Mouse (Mus musculus): ENCODE data around the gene Tenm4. TPM values are rescaled to one million over a fixed set of nuclear protein-coding genes. Genes with fewer than 3 reads are reported as not detected.
A peak's percentile ranks its signal among the peaks of the same experiment; 100 is the strongest.

Tenm4 gene
- total and polyA plus RNA-seq, 3 experiments = 0.03 to 0.26 (median 0.04) TPM

DNA sequence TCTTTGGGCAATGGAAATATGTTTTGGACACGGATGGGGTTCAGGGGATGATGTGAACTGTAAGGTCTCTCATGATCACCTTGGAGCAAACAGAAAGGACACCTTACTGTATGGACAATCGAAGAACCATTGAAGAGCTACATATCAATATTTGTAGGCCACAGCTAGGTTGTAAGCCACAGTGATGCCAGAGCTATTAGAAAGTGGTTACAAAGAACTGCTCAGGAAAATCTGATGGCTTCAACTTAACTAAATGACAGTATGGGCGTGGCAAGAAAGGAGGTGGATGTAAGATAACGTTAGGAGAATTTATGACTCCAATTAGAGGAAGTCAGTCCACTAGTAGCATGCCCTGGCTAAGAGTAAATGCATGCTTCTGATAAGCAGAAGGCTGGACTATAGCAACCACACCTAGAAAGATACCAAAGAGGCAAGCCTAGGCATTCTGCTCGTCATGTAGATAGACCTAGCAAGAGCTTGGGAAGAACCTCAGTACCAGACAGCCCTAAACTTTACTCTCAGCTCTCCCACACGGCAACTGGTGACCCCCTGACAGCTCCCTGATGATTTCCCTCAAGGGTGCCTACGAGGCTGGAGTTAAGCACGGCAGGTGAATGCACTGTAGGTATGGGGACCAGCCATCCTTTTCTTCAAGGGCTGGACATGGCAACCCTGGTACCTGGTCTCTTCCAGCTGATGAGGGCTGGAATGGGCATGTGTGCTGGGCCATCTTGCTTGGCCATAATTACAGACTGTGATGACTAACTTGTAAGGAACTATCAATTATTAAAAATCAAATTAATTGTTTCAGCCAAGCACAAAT lies 534.5 kb downstream of the Tenm4 start:
- H3K4me2 ChIP-seq (ENCODE audit: insufficient read depth, low read depth, poor library complexity, severe bottlenecking) = no peak overlapping the region
- H3K4me1 ChIP-seq (ENCODE audit: control insufficient read depth in 1 of 2, insufficient read depth in 2 of 2) = peaks cover 5 to 14% of the 10 kb centered on the region in 2 experiments; a peak in 3 of 4 replicates
- DNase-seq (ENCODE audit: extremely low read depth) = no peak

GRCm38 (mm10) chr7:96706531-96706930 lies 535.5 kb downstream of the Tenm4 start:
- in situ Hi-C loops (cut with MboI; ENCODE audit: low pct_ligation_motif_present, low pct_unique_long_range_greater_than_20kb, low sequenced_read_pairs) (no loop called here), dilution Hi-C loops (cut with MboI; ENCODE audit: extremely low pct_ligation_motif_present, extremely low pct_unique_long_range_greater_than_20kb, low sequenced_read_pairs) (no loop called here)
- Histone ChIP-seq H3K4me1 (ENCODE audit: control insufficient read depth in 1 of 2, insufficient read depth in 2 of 2) (peaks cover 5 to 14% of the 10 kb centered on the region in 2 experiments; a peak in 3 of 4 replicates), H3K9me3 (replicated peaks; ENCODE audit: low read length) (no peaks in the 10 kb centered on the region), H3K36me3 (replicated peaks in 1 of 2; ENCODE audit: control insufficient read depth in 1 of 2, insufficient read depth in 1 of 2, low read length in 1 of 2) (no peaks in the 10 kb centered on the region), H3K27ac (ENCODE audit: insufficient read depth, low read depth) (no peak overlapping the region), H3K4me3 (replicated peaks in 1 of 3; ENCODE audit: low read depth in 2 of 3, low read length in 2 of 3, poor library complexity in 1 of 3) (no peak overlapping the region), H3K79me2 (replicated peaks; ENCODE audit: control insufficient read depth, extremely low read depth, insufficient read depth, poor library complexity, severe bottlenecking) (no peaks in the 10 kb centered on the region), H3K9ac (ENCODE audit: insufficient read depth, low read depth) (no peak overlapping the region), H3K27me3 (replicated peaks) (no peaks in the 10 kb centered on the region), H3K4me2 (ENCODE audit: insufficient read depth, low read depth, poor library complexity, severe bottlenecking) (no peak overlapping the region)
- peak; percentile 24 for DNase-seq (ENCODE audit: extremely low read depth)
- TF ChIP-seq MAX (IDR thresholded peaks at IDR 0.05; ENCODE audit: low read length) = peak; percentile 53; the same call in 1 of the 2 replicates
- peak; percentile 62 for TF ChIP-seq USF2 (conservative IDR thresholded peaks at IDR 0.05; ENCODE audit: low read depth, low read length)
- peak; percentile 65 for TF ChIP-seq USF1 (IDR thresholded peaks at IDR 0.05; ENCODE audit: low read depth, low read length)
- no peak for TF ChIP-seq ZKSCAN1 (IDR thresholded peaks at IDR 0.05; ENCODE audit: borderline replicate concordance, low read depth, low read length)
- no peak for TF ChIP-seq GABPA (IDR thresholded peaks at IDR 0.05; ENCODE audit: insufficient replicate concordance, low read depth, low read length)
- no peak for TF ChIP-seq NRF1 (IDR thresholded peaks at IDR 0.05; ENCODE audit: low read depth, low read length)
- no peak for TF ChIP-seq POLR2A (IDR thresholded peaks at IDR 0.05; ENCODE audit: low read depth, low read length)
- no peak for TF ChIP-seq MAFK (IDR thresholded peaks at IDR 0.05; ENCODE audit: insufficient replicate concordance, low read length)

More for the DNA sequence above, 534.5 kb downstream of the Tenm4 start:
- dilution Hi-C loops (cut with MboI; ENCODE audit: extremely low pct_ligation_motif_present, extremely low pct_unique_long_range_greater_than_20kb, low sequenced_read_pairs) = no loop called here
- Histone ChIP-seq H3K27me3 (replicated peaks) (no peaks in the 10 kb centered on the region), H3K27ac (ENCODE audit: insufficient read depth, low read depth) (no peak overlapping the region), H3K79me2 (replicated peaks; ENCODE audit: control insufficient read depth, extremely low read depth, insufficient read depth, poor library complexity, severe bottlenecking) (no peaks in the 10 kb centered on the region), H3K4me3 (replicated peaks in 1 of 3; ENCODE audit: low read depth in 2 of 3, low read length in 2 of 3, poor library complexity in 1 of 3) (no peak overlapping the region), H3K9me3 (replicated peaks; ENCODE audit: low read length) (no peaks in the 10 kb centered on the region), H3K36me3 (replicated peaks in 1 of 2; ENCODE audit: control insufficient read depth in 1 of 2, insufficient read depth in 1 of 2, low read length in 1 of 2) (no peaks in the 10 kb centered on the region), H3K9ac (ENCODE audit: insufficient read depth, low read depth) (no peak overlapping the region)
- no peak for TF ChIP-seq NRF1 (IDR thresholded peaks at IDR 0.05; ENCODE audit: low read depth, low read length)
- TF ChIP-seq MEF2A (IDR thresholded peaks at IDR 0.05; ENCODE audit: borderline replicate concordance, low read depth, low read length) = no peak
- no peak for TF ChIP-seq E2F4 (IDR thresholded peaks at IDR 0.05; ENCODE audit: insufficient replicate concordance, low read depth, low read length)
- no peak for TF ChIP-seq USF1 (IDR thresholded peaks at IDR 0.05; ENCODE audit: low read depth, low read length)
- TF ChIP-seq MAFK (IDR thresholded peaks at IDR 0.05; ENCODE audit: insufficient replicate concordance, low read length) = no peak
- no peak for TF ChIP-seq POLR2A (IDR thresholded peaks at IDR 0.05; ENCODE audit: low read depth, low read length)
- no peak for TF ChIP-seq EP300 (IDR thresholded peaks at IDR 0.05; ENCODE audit: low read length)
- TF ChIP-seq ETS1 (conservative IDR thresholded peaks at IDR 0.05; ENCODE audit: low read depth, low read length) = no peak
- no peak for TF ChIP-seq TCF12 (IDR thresholded peaks at IDR 0.05; ENCODE audit: low read depth, low read length)
- TF ChIP-seq CHD2 (IDR thresholded peaks at IDR 0.05; ENCODE audit: low read length) = no peak
- TF ChIP-seq MAX (IDR thresholded peaks at IDR 0.05; ENCODE audit: low read length) = no peak
- no peak for TF ChIP-seq RCOR1 (conservative IDR thresholded peaks at IDR 0.05; ENCODE audit: low read depth, low read length)
- no peak for TF ChIP-seq RAD21 (IDR thresholded peaks at IDR 0.05; ENCODE audit: low read depth, low read length)
- TF ChIP-seq GABPA (IDR thresholded peaks at IDR 0.05; ENCODE audit: insufficient replicate concordance, low read depth, low read length) = no peak
- TF ChIP-seq CTCF (conservative IDR thresholded peaks at IDR 0.05 in 1 of 2, IDR thresholded peaks at IDR 0.05 in 1 of 2; ENCODE audit: low read depth in 2 of 2, low read length in 2 of 2) = no peak
- in situ Hi-C loops (cut with MboI; ENCODE audit: low pct_ligation_motif_present, low pct_unique_long_range_greater_than_20kb, low sequenced_read_pairs) = no loop called here

All from CH12.LX (cell line).